Mouse (Mus musculus) kidney, postnatal 0 days (tissue): ENCODE results near the gene Vmn1r4. TPM values are rescaled to one million over a fixed set of nuclear protein-coding genes. Genes with fewer than 3 reads are reported as not detected.

Experiments
- ATAC-seq: fragments of 200-750 bp; cut with Nextera tagmentation; replicated peaks from 2 replicates; pipeline ENCODE4 v1.8.0; 2017; ENCODE audit warnings: low read depth, moderate number of reproducible peaks, moderate TSS enrichment, moderate library complexity; ENCODE audit not compliant: low FRiP score
- DNase-seq: peaks from one replicate; pipeline ENCODE4 v3.0.0-alpha.2; 2016; ENCODE audit warnings: low spot score
- H3K27ac ChIP-seq: fragments of 300-500 bp; sonication (generic); 2 replicates; pipeline ENCODE4 v1.5.1; 2014; ENCODE audit warnings: mild to moderate bottlenecking
- H3K27me3 ChIP-seq: fragments of 300-500 bp; sonication (generic); 2 replicates; pipeline ENCODE4 v1.6.1; 2014; ENCODE audit warnings: low read length, mixed read lengths; ENCODE audit not compliant: insufficient read depth
- H3K36me3 ChIP-seq: fragments of 300-500 bp; sonication (generic); 2 replicates; pipeline ENCODE4 v1.6.1; 2014; ENCODE audit warnings: low read length, mixed read lengths; ENCODE audit not compliant: insufficient read depth
- H3K4me1 ChIP-seq: fragments of 300-500 bp; sonication (generic); replicated peaks from 2 replicates; pipeline ENCODE4 v1.6.1; 2014; ENCODE audit warnings: antibody characterized with exemption, low read length, mixed read lengths; ENCODE audit not compliant: insufficient read depth
- H3K4me2 ChIP-seq: fragments of 300-500 bp; sonication (generic); 2 replicates; pipeline ENCODE4 v1.6.1; 2014; ENCODE audit warnings: mild to moderate bottlenecking, low read length, moderate library complexity, mixed read lengths
- H3K4me3 ChIP-seq: fragments of 300-500 bp; sonication (generic); replicated peaks from 2 replicates; pipeline ENCODE4 v1.5.1; 2014; ENCODE audit warnings: low read depth, low read length
- H3K9ac ChIP-seq: fragments of 300-500 bp; sonication (generic); 2 replicates; pipeline ENCODE4 v1.6.1; 2014; ENCODE audit warnings: low read depth, low read length
- H3K9me3 ChIP-seq: fragments of 300-500 bp; sonication (generic); replicated peaks from 2 replicates; pipeline ENCODE4 v1.6.1; 2016; ENCODE audit warnings: low read length, inconsistent platforms, mixed read lengths
- CTCF ChIP-seq: IDR thresholded peaks from 2 replicates; pipeline ENCODE4 v1.5.1; 2016; ENCODE audit warnings: antibody characterized with exemption, low read depth, mild to moderate bottlenecking, moderate library complexity
- WGBS: fragments of 180-500 bp; shearing (Covaris S2); extraction: QIAGEN DNeasy Blood & Tissue Kit; methylation state at CpG from one replicate; pipeline ENCODE4 v1.1.7; 2014; 5-methylcytosine and 5-hydroxymethylcytosine counted together
- polyA plus RNA-seq: library from polyadenylated mRNA; unstranded; fragments of >200 nt; fragmentation: Nextera tagmentation; extraction: Ambion mirVana; gene quantifications from 2 replicates; pipeline ENCODE4 v1.2.1, GENCODE M21; 2015

Gene Vmn1r4
- polyA plus RNA-seq, 1 experiment from 2014 or later: 0.62 TPM

DNA sequence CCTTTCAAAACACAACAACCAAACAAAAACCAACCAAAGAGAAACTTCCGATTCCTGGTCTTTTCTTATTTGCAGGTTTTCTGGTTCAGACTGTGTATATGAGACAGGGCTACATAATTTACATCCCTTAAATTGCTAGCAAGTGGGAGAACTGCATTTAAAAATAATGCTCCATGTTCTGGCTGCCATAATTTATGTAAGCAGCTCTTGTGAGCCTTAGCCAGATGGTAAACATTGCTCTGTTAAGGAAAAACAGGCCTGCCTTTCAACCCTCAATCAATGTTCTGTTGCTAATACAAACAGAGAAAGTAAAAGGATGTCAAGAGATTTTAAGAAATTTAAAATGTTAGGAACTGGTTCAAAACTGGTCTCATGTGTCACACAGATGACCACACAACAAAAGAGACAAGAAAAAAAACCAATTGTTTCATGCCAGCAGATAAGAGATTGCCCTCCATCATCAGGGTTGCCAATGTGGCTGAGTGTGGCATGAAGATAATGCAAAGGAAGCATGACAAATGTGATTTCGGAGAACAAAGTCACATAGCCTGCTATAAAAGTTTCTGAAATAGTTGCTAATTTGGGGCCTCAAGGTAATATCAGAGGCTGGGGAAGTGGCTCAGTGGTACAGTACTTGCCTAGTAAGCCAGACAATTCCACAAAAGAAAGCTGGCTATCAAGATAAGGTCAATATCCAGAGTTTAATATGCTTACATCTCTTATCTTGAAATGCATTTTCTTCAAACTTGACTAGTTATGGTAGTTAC is 10.5 kb upstream of the Vmn1r4 start:
- Histone ChIP-seq H3K4me3 (no peak overlapping the region), H3K4me1 (0 out of 2 replicates have a peak, but pooled peaks cover 8% of the 10 kb centered on the region), H3K4me2 (no peak overlapping the region), H3K9ac (no peak overlapping the region), H3K27ac (no peak overlapping the region), H3K36me3 (no peaks in the 10 kb centered on the region), H3K27me3 (no peaks in the 10 kb centered on the region), H3K9me3 (no peaks in the 10 kb centered on the region)
- TF ChIP-seq CTCF: no peak
- ATAC-seq (no peak), DNase-seq (peak; percentile 67)
- 59% methylated on average over 2 of the region's 2 CpGs for WGBS

GRCm38 (mm10) chr6:56916279-56916678 is 7.5 kb upstream of the Vmn1r4 start:
- WGBS: 62% methylated on average over 2 of the region's 2 CpGs
- no peak overlapping the region for H3K9ac ChIP-seq
- DNase-seq (no peak), ATAC-seq (no peak)
- no peak overlapping the region for H3K4me3 ChIP-seq
- no peaks in the 10 kb centered on the region for H3K36me3 ChIP-seq
- H3K9me3 ChIP-seq: no peaks in the 10 kb centered on the region
- H3K27me3 ChIP-seq: no peaks in the 10 kb centered on the region
- TF ChIP-seq CTCF: no peak
- H3K4me2 ChIP-seq: no peak overlapping the region
- H3K27ac ChIP-seq: no peak overlapping the region
- 0 out of 2 replicates have a peak, but pooled peaks cover 8% of the 10 kb centered on the region for H3K4me1 ChIP-seq

- Histone ChIP-seq H3K9me3 (no peaks in the 10 kb centered on the region), H3K27ac (no peak overlapping the region), H3K4me2 (no peak overlapping the region), H3K4me1 (peaks cover 13% of the 10 kb centered on the region; the same call in 1 of the 2 replicates), H3K4me3 (no peak overlapping the region), H3K27me3 (no peaks in the 10 kb centered on the region), H3K9ac (no peak overlapping the region), H3K36me3 (no peaks in the 10 kb centered on the region)
- 53% methylated on average over 12 of the region's 12 CpGs for WGBS
- no peak for TF ChIP-seq CTCF
- DNase-seq (no peak), ATAC-seq (no peak)
Observed at GRCm38 (mm10) chr6:56917578-56918368, 6.0 kb upstream of the Vmn1r4 start.

DNA sequence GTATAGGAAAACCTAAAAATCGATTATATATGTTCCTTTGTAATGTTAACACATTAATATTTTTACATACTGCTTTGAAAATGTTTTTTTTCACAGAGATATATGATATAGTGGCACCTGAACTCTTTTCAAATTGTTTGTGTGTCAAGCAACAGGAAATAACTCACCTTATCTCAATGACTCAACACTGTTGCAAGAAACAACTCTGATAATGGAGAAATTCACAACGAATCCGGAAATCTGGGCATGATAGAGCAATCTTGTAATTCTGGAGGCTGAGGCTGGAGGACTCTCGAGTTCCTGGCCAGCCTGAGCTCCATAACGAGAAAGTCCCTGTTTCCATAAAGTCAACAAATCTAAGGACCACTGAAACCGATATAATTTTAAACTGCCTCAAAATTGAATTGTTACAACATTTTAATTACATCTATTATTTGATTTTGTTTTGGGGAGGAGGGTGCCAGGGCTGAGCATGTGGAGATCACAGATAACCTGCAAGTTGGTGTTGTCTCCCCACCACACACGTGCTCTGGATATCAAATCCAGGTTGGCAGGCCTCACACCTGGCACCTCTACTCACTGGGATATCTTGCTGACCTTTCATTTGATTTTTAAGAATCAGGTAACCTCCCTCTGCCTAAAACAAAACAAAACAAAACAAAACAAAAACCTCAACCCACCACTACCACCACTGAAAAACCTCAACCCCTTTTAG is 4.3 kb upstream of the Vmn1r4 start:
- H3K4me3 ChIP-seq: no peak overlapping the region
- H3K4me2 ChIP-seq: no peak overlapping the region
- H3K27me3 ChIP-seq: no peaks in the 10 kb centered on the region
- H3K9me3 ChIP-seq: no peaks in the 10 kb centered on the region
- WGBS: 83% methylated on average over 7 of the region's 7 CpGs
- H3K36me3 ChIP-seq: no peaks in the 10 kb centered on the region
- H3K4me1 ChIP-seq: peaks cover 13% of the 10 kb centered on the region; the same call in 1 of the 2 replicates
- 0 out of 2 replicates have a peak overlapping the region, but pooled peaks have one; percentile 47 for H3K27ac ChIP-seq
- no peak overlapping the region for H3K9ac ChIP-seq
- DNase-seq: no peak
- TF ChIP-seq CTCF: no peak
- no peak for ATAC-seq

DNA sequence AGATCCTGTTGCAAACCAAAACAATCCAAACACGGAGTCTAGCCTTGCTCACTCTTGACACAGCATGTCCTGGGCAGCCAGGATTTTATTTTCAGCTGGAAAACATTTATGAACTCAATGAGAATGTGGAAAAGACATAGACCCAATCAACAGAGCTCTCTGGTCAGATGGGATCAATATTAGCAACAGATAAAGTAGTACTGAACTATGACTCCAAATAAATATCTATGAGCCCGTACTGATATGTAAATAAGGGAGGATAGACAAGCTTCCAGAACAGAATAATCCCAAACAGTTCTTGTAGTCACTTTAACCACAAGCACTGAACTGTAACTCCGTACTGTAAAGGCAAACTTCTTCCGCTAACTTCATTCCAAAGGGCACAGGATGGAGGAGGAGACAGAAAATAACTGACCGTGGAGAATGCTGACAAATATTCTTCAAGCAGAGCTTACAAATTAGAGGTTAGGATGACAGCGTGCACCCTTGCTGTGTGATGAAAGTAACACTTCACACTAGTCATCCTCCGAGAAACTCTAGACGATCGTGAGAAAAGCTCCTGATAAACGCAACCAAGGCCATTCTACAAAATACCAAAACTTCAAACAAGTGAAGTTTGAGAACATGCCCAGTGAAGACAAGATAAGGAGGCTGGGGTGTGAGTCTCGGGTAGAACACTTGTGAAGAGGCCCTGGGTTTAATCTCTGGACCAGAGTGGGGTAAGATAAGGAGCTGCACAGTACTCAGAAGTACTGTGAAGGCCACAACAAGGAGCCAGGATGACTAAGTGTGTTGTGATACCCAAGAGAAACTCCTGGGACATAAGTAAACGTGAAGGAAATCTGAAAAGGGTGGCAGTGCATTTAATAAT is 3.4 kb upstream of the Vmn1r4 start:
- H3K9ac ChIP-seq: no peak overlapping the region
- H3K4me1 ChIP-seq: peaks cover 13% of the 10 kb centered on the region; the same call in 1 of the 2 replicates
- TF ChIP-seq CTCF: no peak
- no peaks in the 10 kb centered on the region for H3K27me3 ChIP-seq
- H3K9me3 ChIP-seq: no peaks in the 10 kb centered on the region
- 51% methylated on average over 12 of the region's 12 CpGs for WGBS
- H3K4me2 ChIP-seq: peak overlapping the region; percentile 25; the same call in 1 of the 2 replicates
- ATAC-seq (no peak), DNase-seq (peak; percentile 43)
- no peak overlapping the region for H3K4me3 ChIP-seq
- H3K36me3 ChIP-seq: no peaks in the 10 kb centered on the region
- H3K27ac ChIP-seq: peak overlapping the region; percentile 54
